Mouse (Mus musculus) myocyte (in vitro differentiated cells): Measurements from ENCODE around the gene Mcu. TPM values are rescaled to one million over a fixed set of nuclear protein-coding genes. Genes with fewer than 3 reads are reported as not detected.

Experiments
- H3K27me3 ChIP-seq: one replicate; pipeline ENCODE4 v1.6.1; 2011; ENCODE audit not compliant: control insufficient read depth, insufficient read depth, insufficient read length
- H3K36me3 ChIP-seq: one replicate; pipeline ENCODE4 v1.6.1; 2011; ENCODE audit not compliant: control insufficient read depth, insufficient read depth
- H3K4me2 ChIP-seq: one replicate; pipeline ENCODE4 v1.6.1; 2011; ENCODE audit warnings: low read depth, control low read depth
- H3K4me3 ChIP-seq: one replicate; pipeline ENCODE4 v1.5.1; 2011; ENCODE audit warnings: mild to moderate bottlenecking, control low read depth, moderate library complexity
- H3K79me2 ChIP-seq: one replicate; pipeline ENCODE4 v1.6.1; 2011; ENCODE audit not compliant: control insufficient read depth, insufficient read depth
- H3ac ChIP-seq: one replicate; pipeline ENCODE4 v1.6.1; 2011; ENCODE audit not compliant: control insufficient read depth, insufficient read length
- CEBPB ChIP-seq: IDR thresholded peaks from 2 replicates; pipeline ENCODE4 v1.6.1; 2011; ENCODE audit warnings: mild to moderate bottlenecking, moderate library complexity; ENCODE audit not compliant: poor library complexity, insufficient read depth, severe bottlenecking
- E2F4 ChIP-seq: IDR thresholded peaks from one replicate; pipeline ENCODE4 v1.6.1; 2011; ENCODE audit warnings: mild to moderate bottlenecking, control low read depth, moderate library complexity; ENCODE audit not compliant: insufficient read depth
- MAX ChIP-seq: IDR thresholded peaks from one replicate; pipeline ENCODE4 v1.6.1; 2011; ENCODE audit warnings: low read depth, mild to moderate bottlenecking, control low read depth
- MYOD1 ChIP-seq, 3 experiments: IDR thresholded peaks; one replicate each; pipeline ENCODE4 v1.6.1; 2011; ENCODE audit warnings: control low read depth in 2 of 3, low read depth in 2 of 3, mild to moderate bottlenecking in 2 of 3, moderate library complexity in 1 of 3; ENCODE audit not compliant: insufficient read length in 2 of 3, control insufficient read depth in 1 of 3
- MYOG ChIP-seq, 3 experiments: IDR thresholded peaks; one replicate each; pipeline ENCODE4 v1.6.1; 2011; ENCODE audit warnings: control low read depth in 2 of 3, low read depth in 2 of 3, mild to moderate bottlenecking in 2 of 3; ENCODE audit not compliant: insufficient read length in 2 of 3, control insufficient read depth in 1 of 3, insufficient read depth in 1 of 3
- POLR2A ChIP-seq: IDR thresholded peaks from one replicate; pipeline ENCODE4 v1.6.1; 2011; ENCODE audit warnings: low read depth, mild to moderate bottlenecking, control low read depth, moderate library complexity; ENCODE audit not compliant: insufficient read length
- POLR2AphosphoS2 ChIP-seq: IDR thresholded peaks from one replicate; pipeline ENCODE4 v1.6.1; 2011; ENCODE audit warnings: low read depth, control low read depth; ENCODE audit not compliant: insufficient read length
- REST ChIP-seq: IDR thresholded peaks from one replicate; pipeline ENCODE4 v1.6.1; 2011; ENCODE audit warnings: mild to moderate bottlenecking, control low read depth, moderate library complexity; ENCODE audit not compliant: insufficient read depth, insufficient read length
- SRF ChIP-seq: IDR thresholded peaks from one replicate; pipeline ENCODE4 v1.6.1; 2011; ENCODE audit warnings: low read depth; ENCODE audit not compliant: control insufficient read depth, insufficient read length
- TCF12 ChIP-seq: IDR thresholded peaks from one replicate; pipeline ENCODE4 v1.6.1; 2011; ENCODE audit warnings: mild to moderate bottlenecking, control low read depth; ENCODE audit not compliant: poor library complexity, insufficient read depth, severe bottlenecking
- TCF3 ChIP-seq: IDR thresholded peaks from one replicate; pipeline ENCODE4 v1.6.1; 2011; ENCODE audit warnings: low read depth, control low read depth; ENCODE audit not compliant: insufficient read length
- USF1 ChIP-seq: IDR thresholded peaks from one replicate; pipeline ENCODE4 v1.6.1; 2011; ENCODE audit warnings: low read depth, mild to moderate bottlenecking, control low read depth, moderate library complexity
- polyA plus RNA-seq: library from polyadenylated mRNA; unstranded; fragments of >200 nt; fragmentation: generic; extraction: Trizol; gene quantifications from one replicate; pipeline ENCODE4 v1.2.1, GENCODE M21; 2012; ENCODE audit warnings: missing spikeins

Gene Mcu
- polyA plus RNA-seq, 1 experiment = 82.9 TPM

DNA sequence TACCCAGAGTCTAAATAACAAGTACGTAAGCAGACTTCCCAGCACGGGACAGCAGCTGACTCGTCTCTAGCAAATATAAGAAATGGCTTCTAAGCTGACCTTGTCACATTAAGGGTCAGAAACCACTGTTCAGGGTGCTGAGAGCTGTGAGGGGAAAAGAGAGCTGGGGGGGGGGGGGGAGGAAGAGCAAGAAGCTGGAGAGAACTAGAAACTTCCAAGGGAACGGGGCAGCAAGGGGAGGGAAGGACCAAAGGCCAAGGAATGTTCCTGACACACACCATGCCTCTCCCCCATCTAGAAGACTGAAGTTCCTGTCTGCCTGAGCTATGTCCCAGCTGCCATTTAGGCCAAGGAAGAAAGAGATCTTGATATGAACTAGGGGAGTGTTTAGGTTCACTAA lies 190.1 kb downstream of the Mcu start:
- Histone ChIP-seq H3ac (no peak overlapping the region), H3K79me2 (no peaks in the 10 kb centered on the region), H3K4me2 (no peak overlapping the region), H3K36me3 (no peaks in the 10 kb centered on the region), H3K27me3 (no peaks in the 10 kb centered on the region), H3K4me3 (no peak overlapping the region)
- TF ChIP-seq POLR2A (no peak), MAX (no peak), POLR2AphosphoS2 (no peak), TCF3 (no peak), MYOG (IDR thresholded peaks at IDR 0.05; ENCODE audit: control insufficient read depth in 1 of 3, insufficient read depth in 1 of 3, insufficient read length in 2 of 3, low read depth in 2 of 3) (no peak), E2F4 (no peak), SRF (no peak), TCF12 (no peak), MYOD1 (IDR thresholded peaks at IDR 0.05; ENCODE audit: control insufficient read depth in 1 of 3, insufficient read length in 2 of 3, low read depth in 2 of 3) (no peak), CEBPB (no peak), REST (no peak), USF1 (no peak)

- Histone ChIP-seq H3K27me3 (no peaks in the 10 kb centered on the region), H3K4me3 (no peak overlapping the region), H3K79me2 (no peaks in the 10 kb centered on the region), H3K36me3 (no peaks in the 10 kb centered on the region), H3K4me2 (no peak overlapping the region), H3ac (no peak overlapping the region)
- TF ChIP-seq USF1 (no peak), MAX (no peak), POLR2A (no peak), SRF (no peak), MYOG (IDR thresholded peaks at IDR 0.05; ENCODE audit: control insufficient read depth in 1 of 3, insufficient read depth in 1 of 3, insufficient read length in 2 of 3, low read depth in 2 of 3) (no peak), TCF3 (no peak), CEBPB (no peak), REST (no peak), POLR2AphosphoS2 (no peak), E2F4 (no peak), MYOD1 (IDR thresholded peaks at IDR 0.05; ENCODE audit: control insufficient read depth in 1 of 3, insufficient read length in 2 of 3, low read depth in 2 of 3) (no peak), TCF12 (no peak)
These were observed 191.1 kb downstream of the Mcu start for GRCm38 (mm10) chr10:59425369-59425768.

DNA sequence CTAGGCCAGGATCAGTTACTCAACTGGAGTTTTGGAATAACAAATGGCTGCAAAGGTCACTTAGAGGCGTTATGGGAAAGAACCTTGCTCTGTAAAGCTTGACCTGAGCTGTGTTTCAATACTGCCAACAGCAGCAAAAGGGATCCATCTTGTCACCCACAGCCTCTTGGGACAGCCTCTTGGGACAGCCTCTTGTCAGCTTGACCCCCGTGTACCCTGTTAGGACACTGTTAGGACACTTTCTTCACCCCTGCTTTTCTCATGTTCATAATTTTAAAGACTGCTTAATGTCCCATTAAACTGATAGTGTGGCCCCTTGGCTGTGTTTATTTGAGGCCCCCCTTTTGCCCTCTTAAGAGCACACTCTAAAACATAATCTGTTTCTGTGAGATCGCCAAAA lies 192.0 kb downstream of the Mcu start:
- Histone ChIP-seq H3K36me3 (no peaks in the 10 kb centered on the region), H3ac (no peak overlapping the region)

GRCm38 (mm10) chr10:59419516-59419915 lies 197.0 kb downstream of the Mcu start:
- H3K36me3 ChIP-seq = no peaks in the 10 kb centered on the region
- H3K4me3 ChIP-seq = no peak overlapping the region
- H3K27me3 ChIP-seq = no peaks in the 10 kb centered on the region
- no peak overlapping the region for H3ac ChIP-seq
- no peaks in the 10 kb centered on the region for H3K79me2 ChIP-seq
- no peak overlapping the region for H3K4me2 ChIP-seq
- no peak for TF ChIP-seq REST
- TF ChIP-seq POLR2AphosphoS2 = no peak
- TF ChIP-seq USF1 = no peak
- TF ChIP-seq E2F4 = no peak
- TF ChIP-seq POLR2A = no peak
- no peak for TF ChIP-seq TCF3
- TF ChIP-seq TCF12 = no peak
- no peak for TF ChIP-seq SRF
- no peak for TF ChIP-seq MAX
- TF ChIP-seq MYOG (IDR thresholded peaks at IDR 0.05; ENCODE audit: control insufficient read depth in 1 of 3, insufficient read depth in 1 of 3, insufficient read length in 2 of 3, low read depth in 2 of 3) = no peak
- no peak for TF ChIP-seq MYOD1 (IDR thresholded peaks at IDR 0.05; ENCODE audit: control insufficient read depth in 1 of 3, insufficient read length in 2 of 3, low read depth in 2 of 3)
- TF ChIP-seq CEBPB = no peak

More for the DNA sequence above, 192.0 kb downstream of the Mcu start:
- Histone ChIP-seq H3K79me2 (no peaks in the 10 kb centered on the region), H3K4me3 (no peak overlapping the region), H3K27me3 (no peaks in the 10 kb centered on the region), H3K4me2 (no peak overlapping the region)
- TF ChIP-seq MAX = no peak
- no peak for TF ChIP-seq POLR2A

GRCm38 (mm10) chr10:59416623-59417022 lies 199.9 kb downstream of the Mcu start:
- H3K36me3 ChIP-seq = no peaks in the 10 kb centered on the region
- H3K79me2 ChIP-seq = no peaks in the 10 kb centered on the region
- no peak overlapping the region for H3K4me3 ChIP-seq
- no peak overlapping the region for H3K4me2 ChIP-seq
- H3ac ChIP-seq = no peak overlapping the region
- H3K27me3 ChIP-seq = no peaks in the 10 kb centered on the region
- TF ChIP-seq E2F4 (no peak), MYOD1 (IDR thresholded peaks at IDR 0.05; ENCODE audit: control insufficient read depth in 1 of 3, insufficient read length in 2 of 3, low read depth in 2 of 3) (no peak), TCF3 (no peak), TCF12 (no peak), CEBPB (no peak), REST (no peak)
